Mouse (Mus musculus) cerebellum, postnatal 10 days (tissue): ENCODE data around the gene Vmn1r237.
A peak's percentile ranks its signal among the peaks of the same experiment; 100 is the strongest.

Experiments used
- DNase-seq, 2 experiments: peaks; one replicate each; pipeline ENCODE4 v3.0.0; 2021; ENCODE audit warnings: mixed read lengths in 2 of 2

The Vmn1r237 gene

GRCm38 (mm10) chr17:21311565-21311964 is at the start of gene Vmn1r237:
Vmn1r237 (plus strand) TSS chr17:21311865.
- no peak for DNase-seq

DNA sequence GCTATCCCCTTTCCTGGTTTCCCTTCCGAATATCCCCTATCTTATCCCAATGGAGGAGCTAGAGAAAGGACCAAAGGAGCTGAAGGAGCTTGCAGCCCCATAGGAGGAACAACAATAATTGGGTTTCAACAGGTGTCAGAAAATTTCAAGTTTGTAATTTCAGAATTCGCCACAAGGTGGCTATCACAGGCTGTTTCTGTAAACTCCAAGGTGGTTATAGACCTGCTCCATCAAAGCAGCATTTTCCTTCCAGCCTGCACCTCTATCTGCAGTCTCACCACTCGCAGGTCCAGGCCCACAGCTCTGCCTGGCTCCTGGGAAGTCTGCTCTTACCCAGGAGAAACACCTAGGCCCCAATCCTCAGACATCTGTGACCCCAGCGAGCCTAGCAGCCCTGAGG is 39.6 kb upstream of the Vmn1r237 start:
- DNase-seq, result peak; percentile 65 to 74

GRCm38 (mm10) chr17:21282642-21283041 is 29.0 kb upstream of the Vmn1r237 start, which contains the start of gene Vmn1r236:
Vmn1r236 (plus strand) TSS chr17:21282942.
- DNase-seq, result no peak

DNA sequence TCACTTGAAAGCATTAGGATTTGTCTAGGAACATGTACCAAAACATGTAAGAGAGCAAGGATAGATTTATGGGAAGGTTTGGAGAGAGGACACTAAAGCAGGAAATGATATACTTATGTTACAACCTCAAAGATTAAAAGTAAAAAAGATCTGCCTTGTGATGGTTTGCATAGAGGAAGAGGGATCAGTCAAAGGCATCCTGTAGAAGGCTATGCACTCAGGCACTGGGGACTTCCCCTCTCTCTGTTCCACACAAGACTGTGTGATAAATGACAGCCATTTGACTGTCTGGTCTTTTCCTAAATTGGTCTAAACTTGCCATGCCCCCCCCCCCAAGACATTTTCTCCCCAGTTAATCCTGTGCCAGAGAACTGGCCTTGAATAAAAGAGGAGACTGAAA is 27.3 kb upstream of the Vmn1r237 start:
- no peak for DNase-seq

DNA sequence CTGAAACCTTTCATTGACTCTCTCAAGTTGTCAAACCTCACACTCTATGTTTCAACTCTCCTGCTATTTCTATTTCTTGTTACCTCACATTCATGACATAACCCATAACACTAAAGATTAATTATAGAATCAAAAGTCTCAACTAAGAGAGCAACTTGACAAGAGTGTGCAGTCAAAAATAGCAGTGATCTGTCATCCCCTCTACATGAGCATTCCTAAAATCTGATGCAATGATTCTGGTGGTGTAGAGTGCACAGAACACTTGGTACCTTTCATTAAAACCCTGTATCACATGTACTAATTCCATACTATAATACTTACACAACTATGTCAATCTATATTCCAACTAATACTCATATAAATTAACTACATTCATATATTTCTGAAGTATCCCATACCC is 22.0 kb upstream of the Vmn1r237 start:
- DNase-seq, result no peak
